Mouse (Mus musculus) intestine, postnatal 0 days (tissue): Measurements from ENCODE around the gene Gtf3c1. TPM values are rescaled to one million over a fixed set of nuclear protein-coding genes. Genes with fewer than 3 reads are reported as not detected.

Source experiments
- ATAC-seq: fragments of 200-750 bp; cut with Nextera tagmentation; 2 replicates; pipeline ENCODE4 v1.8.0; 2017; ENCODE audit warnings: mild to moderate bottlenecking, moderate TSS enrichment, moderate library complexity
- H3K27ac ChIP-seq: fragments of 300-500 bp; sonication (generic); 2 replicates; pipeline ENCODE4 v1.5.1; 2014; ENCODE audit warnings: mild to moderate bottlenecking, low read depth, low read length, moderate library complexity
- H3K27me3 ChIP-seq: fragments of 300-500 bp; sonication (generic); replicated peaks from 2 replicates; pipeline ENCODE4 v1.6.1; 2014; ENCODE audit warnings: low read length, mixed read lengths; ENCODE audit not compliant: control insufficient read depth, insufficient read depth
- H3K36me3 ChIP-seq: fragments of 300-500 bp; sonication (generic); 2 replicates; pipeline ENCODE4 v1.6.1; 2014; ENCODE audit warnings: mild to moderate bottlenecking, moderate library complexity; ENCODE audit not compliant: control insufficient read depth, insufficient read depth
- H3K4me1 ChIP-seq: fragments of 300-500 bp; sonication (generic); replicated peaks from 2 replicates; pipeline ENCODE4 v1.6.1; 2014; ENCODE audit warnings: antibody characterized with exemption, low read length, mixed read lengths; ENCODE audit not compliant: control insufficient read depth, insufficient read depth
- H3K4me2 ChIP-seq: fragments of 300-500 bp; sonication (generic); replicated peaks from 2 replicates; pipeline ENCODE4 v1.6.1; 2014; ENCODE audit warnings: low read depth, mild to moderate bottlenecking, moderate library complexity
- H3K4me3 ChIP-seq: fragments of 300-500 bp; sonication (generic); 2 replicates; pipeline ENCODE4 v1.5.1; 2014; ENCODE audit warnings: low read depth, low read length
- H3K9ac ChIP-seq: fragments of 300-500 bp; sonication (generic); 2 replicates; pipeline ENCODE4 v1.6.1; 2014; ENCODE audit warnings: mild to moderate bottlenecking, low read depth, low read length
- H3K9me3 ChIP-seq: fragments of 300-500 bp; sonication (generic); 2 replicates; pipeline ENCODE4 v1.6.1; 2016; ENCODE audit warnings: mixed run types; ENCODE audit not compliant: control insufficient read depth
- CTCF ChIP-seq: sonication (generic); IDR thresholded peaks from 2 replicates; pipeline ENCODE4 v1.5.1; 2016; ENCODE audit warnings: low read depth, mild to moderate bottlenecking, control low read depth, antibody characterized with exemption, moderate library complexity
- WGBS: fragments of 180-500 bp; shearing (Covaris S2); extraction: QIAGEN DNeasy Blood & Tissue Kit; methylation state at CpG from one replicate; pipeline ENCODE4 v1.1.7; 2014; 5-methylcytosine and 5-hydroxymethylcytosine counted together
- polyA plus RNA-seq: library from polyadenylated mRNA; unstranded; fragments of >200 nt; fragmentation: Nextera tagmentation; extraction: Ambion mirVana; gene quantifications from 2 replicates; pipeline ENCODE4 v1.2.1, GENCODE M21; 2015

The Gtf3c1 gene
- polyA plus RNA-seq, 1 experiment from 2014 or later = 6.8 TPM

DNA sequence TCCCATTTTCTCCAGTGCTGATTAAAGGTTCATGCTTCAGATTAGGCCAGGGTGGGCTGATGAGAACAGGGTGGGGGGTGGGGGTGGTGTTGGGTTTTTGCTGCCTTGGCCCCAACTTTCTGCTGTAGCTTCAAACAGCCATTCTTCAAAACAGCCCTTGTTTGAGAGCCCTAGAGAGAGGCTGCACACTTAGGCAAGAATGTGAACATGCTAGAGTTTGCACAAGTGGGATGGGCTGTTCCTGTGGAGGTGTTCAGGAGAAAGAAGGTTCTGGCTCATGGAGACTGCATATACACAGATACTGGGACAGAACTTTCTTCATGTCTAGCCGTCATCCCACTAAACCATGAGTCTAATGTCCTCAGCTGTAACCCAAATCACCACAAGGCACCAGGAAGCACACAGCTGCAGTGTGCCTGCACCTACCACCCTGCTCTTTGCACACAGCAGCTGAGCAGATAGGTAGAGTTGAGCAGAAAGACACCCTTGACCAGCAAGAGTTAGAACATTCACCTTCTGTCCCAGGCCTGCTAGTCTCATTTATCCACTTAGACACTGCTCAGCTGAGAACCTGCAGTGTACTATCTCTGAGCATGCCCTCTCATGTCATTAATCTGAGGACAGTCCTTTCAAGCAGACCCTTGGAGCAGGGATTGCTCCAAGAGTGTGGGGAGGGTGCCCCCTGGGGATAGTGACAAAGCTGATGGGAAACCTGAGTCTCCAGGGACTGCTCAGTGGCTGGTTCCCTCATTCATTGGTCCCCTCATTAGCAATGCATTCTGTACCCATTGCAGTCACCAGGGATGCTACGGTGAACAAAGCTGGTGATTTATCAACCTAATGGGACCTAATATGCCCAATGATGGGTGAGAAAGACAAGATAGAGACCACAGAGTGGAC, 101.1 kb downstream of the Gtf3c1 start:
- Histone ChIP-seq H3K36me3 (no peaks in the 10 kb centered on the region), H3K4me1 (no peaks in the 10 kb centered on the region), H3K27me3 (no peaks in the 10 kb centered on the region), H3K4me3 (no peak overlapping the region), H3K9ac (no peak overlapping the region), H3K9me3 (no peaks in the 10 kb centered on the region), H3K27ac (no peak overlapping the region), H3K4me2 (no peak overlapping the region)
- WGBS = 79% methylated on average over 2 of the region's 2 CpGs
- TF ChIP-seq CTCF = no peak
- no peak for ATAC-seq

GRCm38 (mm10) chr7:125605725-125606139, 101.8 kb downstream of the Gtf3c1 start:
- ATAC-seq = no peak
- Histone ChIP-seq H3K27ac (no peak overlapping the region), H3K9me3 (no peaks in the 10 kb centered on the region), H3K4me2 (no peak overlapping the region), H3K4me3 (no peak overlapping the region), H3K27me3 (no peaks in the 10 kb centered on the region), H3K36me3 (no peaks in the 10 kb centered on the region), H3K9ac (no peak overlapping the region), H3K4me1 (no peaks in the 10 kb centered on the region)
- WGBS = 39% methylated on average over 4 of the region's 4 CpGs
- no peak for TF ChIP-seq CTCF

DNA sequence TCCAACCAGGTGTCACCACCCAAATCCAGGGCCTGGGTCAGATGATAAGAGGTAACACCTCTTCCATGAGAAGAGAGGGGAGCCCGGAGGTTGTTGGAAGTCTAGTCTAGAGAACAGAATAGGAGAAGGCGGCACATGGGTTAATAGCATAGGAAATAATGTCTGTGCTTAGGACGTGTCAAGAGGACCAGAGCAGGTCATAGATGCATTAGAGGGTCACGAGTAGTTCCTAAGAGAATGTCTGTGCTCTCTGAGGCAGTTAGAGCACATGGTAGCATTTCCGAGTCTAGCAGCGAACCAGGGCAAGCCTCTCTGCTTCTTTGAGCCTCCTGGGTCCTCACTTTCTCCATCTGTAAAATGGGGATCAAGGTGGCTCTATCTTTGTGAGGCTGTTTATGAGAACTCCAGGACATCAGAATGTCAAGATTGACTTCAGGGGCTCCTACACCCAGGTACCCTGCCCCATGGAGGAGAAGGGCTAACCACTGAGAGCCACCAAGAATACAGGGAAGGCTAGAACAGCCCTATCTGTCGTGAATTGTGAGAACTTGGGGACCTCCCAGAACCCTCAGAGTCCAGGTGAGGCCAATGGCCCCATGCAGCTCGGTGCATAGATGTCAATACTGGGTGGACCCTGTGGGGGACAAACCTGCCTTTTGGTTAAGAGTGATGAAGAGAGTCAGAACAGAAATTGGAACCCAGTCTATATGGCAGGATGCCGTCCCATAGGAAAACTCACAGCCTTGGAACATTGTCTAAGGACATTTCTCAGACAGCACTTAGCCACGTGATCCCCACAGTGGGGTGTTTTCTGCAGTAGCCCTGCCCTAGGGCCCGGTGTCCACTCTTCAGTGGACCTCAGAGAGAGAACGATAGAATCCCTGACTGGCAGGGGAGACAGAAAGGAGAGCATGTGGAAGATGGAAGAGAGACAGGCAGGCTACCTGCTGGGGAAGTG, 102.9 kb downstream of the Gtf3c1 start:
- Histone ChIP-seq H3K27ac (no peak overlapping the region), H3K4me1 (no peaks in the 10 kb centered on the region), H3K4me2 (no peak overlapping the region), H3K9me3 (no peaks in the 10 kb centered on the region), H3K4me3 (no peak overlapping the region), H3K36me3 (no peaks in the 10 kb centered on the region), H3K27me3 (no peaks in the 10 kb centered on the region), H3K9ac (no peak overlapping the region)
- 81% methylated on average over 12 of the region's 12 CpGs for WGBS
- no peak for TF ChIP-seq CTCF
- no peak for ATAC-seq

- Histone ChIP-seq H3K4me1 (no peaks in the 10 kb centered on the region), H3K9me3 (no peaks in the 10 kb centered on the region), H3K27me3 (no peaks in the 10 kb centered on the region), H3K27ac (no peak within 1 kb of the TSS), H3K4me3 (no peak within 1 kb of the TSS), H3K36me3 (no peaks in the 10 kb centered on the region), H3K4me2 (no peak within 1 kb of the TSS), H3K9ac (no peak within 1 kb of the TSS)
- no peak for TF ChIP-seq CTCF
- 50% methylated on average over 11 of the region's 11 CpGs for WGBS
- no peak for ATAC-seq
These were observed 104.4 kb downstream of the Gtf3c1 start, which contains the start of gene Il21r for GRCm38 (mm10) chr7:125603185-125603631. Gene Il21r, plus strand, starts transcription at chr7:125603429.

DNA sequence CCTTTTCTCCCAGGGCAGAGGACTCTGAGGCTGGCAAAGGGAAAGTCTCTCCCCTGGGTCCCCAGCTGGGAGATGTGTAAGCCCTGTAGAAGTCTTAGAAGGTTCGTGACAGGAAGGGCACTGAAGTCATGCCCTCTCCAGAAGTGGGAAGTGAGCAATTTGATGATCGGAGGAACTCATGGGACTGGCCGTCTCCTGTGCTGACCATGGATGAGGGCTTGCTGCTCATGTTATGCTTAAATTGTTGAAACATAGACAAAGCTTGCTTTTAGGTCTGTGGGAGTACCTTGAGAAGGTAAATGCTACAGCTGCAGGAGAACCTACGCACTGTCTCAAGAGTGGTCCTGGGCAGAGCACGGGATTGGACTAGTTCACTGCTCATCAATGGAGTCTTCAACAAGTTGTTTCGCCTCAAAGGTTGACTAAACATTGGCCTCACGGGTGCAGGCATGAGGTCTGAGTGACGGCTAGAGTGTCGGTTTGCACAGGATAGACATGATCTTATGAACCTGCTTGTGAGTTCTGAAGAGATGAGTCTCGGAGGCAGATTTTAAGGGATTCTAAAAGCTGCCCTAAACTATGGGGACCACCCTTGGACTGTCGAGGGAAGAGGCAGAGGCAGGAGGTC, 105.6 kb downstream of the Gtf3c1 start:
- H3K36me3 ChIP-seq = no peaks in the 10 kb centered on the region
- no peaks in the 10 kb centered on the region for H3K4me1 ChIP-seq
- no peak for TF ChIP-seq CTCF
- no peak for ATAC-seq
- H3K4me2 ChIP-seq = no peak overlapping the region
- H3K27me3 ChIP-seq = no peaks in the 10 kb centered on the region
- H3K9ac ChIP-seq = no peak overlapping the region
- H3K9me3 ChIP-seq = no peaks in the 10 kb centered on the region
- no peak overlapping the region for H3K4me3 ChIP-seq
- 81% methylated on average over 11 of the region's 11 CpGs for WGBS
- H3K27ac ChIP-seq = no peak overlapping the region
